Mouse (Mus musculus) embryonic facial prominence, embryonic 14.5 days (tissue): ENCODE results near the gene Troap. TPM values are rescaled to one million over a fixed set of nuclear protein-coding genes. Genes with fewer than 3 reads are reported as not detected.
A peak's percentile ranks its signal among the peaks of the same experiment; 100 is the strongest.

Source experiments
- ATAC-seq: fragments of 200-750 bp; cut with Nextera tagmentation; 2 replicates; pipeline ENCODE4 v1.8.0; 2017; ENCODE audit warnings: low read depth, moderate number of reproducible peaks, moderate TSS enrichment
- DNase-seq: peaks from one replicate; pipeline ENCODE4 v3.0.0-alpha.2; 2015; ENCODE audit warnings: low spot score
- H3K27ac ChIP-seq: fragments of 300-500 bp; sonication (generic); replicated peaks from 2 replicates; pipeline ENCODE4 v1.5.1; 2014; ENCODE audit warnings: low read depth, mild to moderate bottlenecking, low read length, moderate library complexity
- H3K27me3 ChIP-seq: fragments of 300-500 bp; sonication (generic); replicated peaks from 2 replicates; pipeline ENCODE4 v1.6.1; 2014; ENCODE audit warnings: low read length; ENCODE audit not compliant: control insufficient read depth, insufficient read depth
- H3K36me3 ChIP-seq: fragments of 300-500 bp; sonication (generic); 2 replicates; pipeline ENCODE4 v1.6.1; 2014; ENCODE audit warnings: low read length, mixed read lengths; ENCODE audit not compliant: control insufficient read depth, insufficient read depth
- H3K4me1 ChIP-seq: fragments of 300-500 bp; sonication (generic); 2 replicates; pipeline ENCODE4 v1.6.1; 2014; ENCODE audit warnings: antibody characterized with exemption, low read length; ENCODE audit not compliant: control insufficient read depth, insufficient read depth
- H3K4me2 ChIP-seq: fragments of 300-500 bp; sonication (generic); 2 replicates; pipeline ENCODE4 v1.6.1; 2014; ENCODE audit warnings: low read depth, mild to moderate bottlenecking, low read length, moderate library complexity, mixed read lengths
- H3K4me3 ChIP-seq: fragments of 300-500 bp; sonication (generic); 2 replicates; pipeline ENCODE4 v1.5.1; 2014; ENCODE audit warnings: low read depth, mild to moderate bottlenecking, low read length
- H3K9ac ChIP-seq: fragments of 300-500 bp; sonication (generic); 2 replicates; pipeline ENCODE4 v1.6.1; 2014; ENCODE audit warnings: low read depth, mild to moderate bottlenecking, low read length, moderate library complexity, mixed read lengths
- H3K9me3 ChIP-seq: fragments of 300-500 bp; sonication (generic); 2 replicates; pipeline ENCODE4 v1.6.1; 2016; ENCODE audit warnings: low read length; ENCODE audit not compliant: control insufficient read depth
- WGBS: fragments of 180-500 bp; shearing (Covaris S2); extraction: QIAGEN DNeasy Blood & Tissue Kit; methylation state at CpG from one replicate; pipeline ENCODE4 v1.1.7; 2014; 5-methylcytosine and 5-hydroxymethylcytosine counted together
- polyA plus RNA-seq: library from polyadenylated mRNA; unstranded; fragments of >200 nt; fragmentation: Nextera tagmentation; extraction: Ambion mirVana; gene quantifications from 2 replicates; pipeline ENCODE4 v1.2.1, GENCODE M21; 2014

Troap gene
- polyA plus RNA-seq, 1 experiment from 2014 or later, result 15.3 TPM

- Histone ChIP-seq H3K4me2 (no peak overlapping the region), H3K27ac (no peak overlapping the region), H3K9me3 (no peaks in the 10 kb centered on the region), H3K27me3 (no peaks in the 10 kb centered on the region), H3K4me3 (no peak overlapping the region), H3K36me3 (peaks cover 31% of the 10 kb centered on the region), H3K4me1 (peaks cover 14% of the 10 kb centered on the region), H3K9ac (peak overlapping the region; percentile 2)
- 53% methylated on average over 13 of the region's 15 CpGs for WGBS
- DNase-seq (no peak), ATAC-seq (no peak)
These were observed 4.0 kb downstream of the Troap start for GRCm38 (mm10) chr15:99078181-99078910.

- ATAC-seq (no peak), DNase-seq (no peak)
- no peak overlapping the region for H3K27ac ChIP-seq
- no peak overlapping the region for H3K9ac ChIP-seq
- no peak overlapping the region for H3K4me3 ChIP-seq
- peaks cover 9% of the 10 kb centered on the region for H3K4me1 ChIP-seq
- H3K27me3 ChIP-seq, result peaks cover 10% of the 10 kb centered on the region; the same call in 1 of the 2 replicates
- H3K36me3 ChIP-seq, result peaks cover 31% of the 10 kb centered on the region
- H3K4me2 ChIP-seq, result no peak overlapping the region
- WGBS, result 87% methylated on average over 3 of the region's 3 CpGs
- no peaks in the 10 kb centered on the region for H3K9me3 ChIP-seq
These were observed 5.4 kb downstream of the Troap start for GRCm38 (mm10) chr15:99079804-99080203.

DNA sequence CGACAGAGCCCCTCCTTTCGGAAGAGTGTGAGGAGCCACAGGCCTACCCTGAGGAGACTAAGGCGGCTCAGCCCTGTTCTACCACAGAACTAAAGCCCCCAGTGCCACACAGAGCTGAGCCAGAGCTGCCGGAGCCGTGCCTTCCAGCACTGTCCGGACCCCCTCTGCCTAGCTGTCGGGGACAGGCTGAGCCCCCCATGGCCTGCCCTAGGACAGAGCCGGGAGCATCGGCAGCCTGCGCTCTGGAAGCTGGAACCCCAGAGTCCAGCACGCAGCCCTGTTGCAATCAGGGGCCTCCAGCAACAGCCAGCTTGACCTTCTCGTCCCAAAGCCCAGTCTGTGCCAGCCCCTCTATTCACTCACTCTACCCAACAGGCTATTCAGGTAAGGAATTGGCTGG, 7.9 kb downstream of the Troap start:
- 94% methylated on average over 10 of the region's 12 CpGs for WGBS
- Histone ChIP-seq H3K4me1 (no peaks in the 10 kb centered on the region), H3K4me2 (no peak overlapping the region), H3K36me3 (peaks cover 26% of the 10 kb centered on the region), H3K27me3 (peaks cover 35% of the 10 kb centered on the region), H3K9me3 (no peaks in the 10 kb centered on the region), H3K27ac (no peak overlapping the region), H3K4me3 (no peak overlapping the region), H3K9ac (no peak overlapping the region)
- DNase-seq, result no peak
- no peak for ATAC-seq

- WGBS, result 92% methylated on average over 16 of the region's 16 CpGs
- no peaks in the 10 kb centered on the region for H3K4me1 ChIP-seq
- peaks cover 40% of the 10 kb centered on the region for H3K27me3 ChIP-seq
These were observed 8.5 kb downstream of the Troap start for GRCm38 (mm10) chr15:99082840-99083239.

GRCm38 (mm10) chr15:99083258-99083657, 8.9 kb downstream of the Troap start:
- WGBS, result 74% methylated on average over 9 of the region's 9 CpGs

More at GRCm38 (mm10) chr15:99082840-99083239, 8.5 kb downstream of the Troap start:
- H3K4me3 ChIP-seq, result no peak overlapping the region
- no peak overlapping the region for H3K27ac ChIP-seq
- peaks cover 26% of the 10 kb centered on the region for H3K36me3 ChIP-seq
- no peak for DNase-seq
- no peak overlapping the region for H3K4me2 ChIP-seq
- H3K9me3 ChIP-seq, result no peaks in the 10 kb centered on the region
- H3K9ac ChIP-seq, result no peak overlapping the region
- no peak for ATAC-seq

DNA sequence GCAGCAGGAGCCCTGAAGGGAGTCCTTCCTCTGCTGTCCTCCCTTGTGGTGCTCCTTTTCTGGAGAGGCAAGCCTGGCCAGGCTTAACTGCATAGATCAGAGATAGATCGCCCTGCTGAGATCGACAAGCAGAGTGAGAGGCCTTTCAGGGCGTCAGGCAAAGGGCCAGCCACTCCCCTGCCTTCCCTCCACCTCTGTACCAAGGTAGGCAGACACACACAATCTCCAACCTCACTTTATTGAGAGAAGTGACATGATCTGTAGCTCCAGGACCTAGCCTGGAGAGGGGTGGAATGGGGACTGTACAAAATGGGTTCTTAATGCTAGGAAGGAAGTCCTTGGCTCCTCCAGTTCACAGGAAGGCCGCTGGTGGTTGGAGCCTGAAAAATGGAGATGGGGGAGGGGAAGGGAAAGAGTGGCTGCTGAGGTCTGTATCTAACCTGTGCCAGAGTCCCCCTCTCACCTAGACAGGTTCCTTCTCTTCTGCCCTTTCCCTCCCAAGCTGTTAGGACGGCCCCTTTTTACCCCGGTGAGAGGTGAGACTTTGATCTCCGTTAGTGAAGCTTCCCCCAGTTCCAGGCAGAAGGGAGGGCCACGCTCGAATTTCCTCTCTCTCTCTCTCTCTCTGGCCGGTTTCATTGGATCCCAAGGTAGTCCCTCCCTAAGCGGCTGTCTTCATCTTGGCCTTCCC, 9.6 kb downstream of the Troap start:
- Histone ChIP-seq H3K27me3 (peaks cover 52% of the 10 kb centered on the region), H3K4me1 (no peaks in the 10 kb centered on the region), H3K36me3 (peaks cover 19% of the 10 kb centered on the region), H3K9ac (no peak overlapping the region), H3K4me2 (0 out of 2 replicates have a peak overlapping the region, but pooled peaks have one; percentile 7), H3K9me3 (no peaks in the 10 kb centered on the region), H3K27ac (no peak overlapping the region), H3K4me3 (no peak overlapping the region)
- WGBS, result 5% methylated on average over 10 of the region's 11 CpGs
- DNase-seq, result no peak
- ATAC-seq, result no peak

More at GRCm38 (mm10) chr15:99083258-99083657, 8.9 kb downstream of the Troap start:
- H3K4me1 ChIP-seq, result no peaks in the 10 kb centered on the region
- H3K36me3 ChIP-seq, result peaks cover 22% of the 10 kb centered on the region
- H3K9ac ChIP-seq, result no peak overlapping the region
- peaks cover 45% of the 10 kb centered on the region for H3K27me3 ChIP-seq
- H3K4me3 ChIP-seq, result no peak overlapping the region
- no peak overlapping the region for H3K4me2 ChIP-seq
- DNase-seq, result peak; percentile 61
- no peaks in the 10 kb centered on the region for H3K9me3 ChIP-seq
- H3K27ac ChIP-seq, result no peak overlapping the region
- no peak for ATAC-seq

DNA sequence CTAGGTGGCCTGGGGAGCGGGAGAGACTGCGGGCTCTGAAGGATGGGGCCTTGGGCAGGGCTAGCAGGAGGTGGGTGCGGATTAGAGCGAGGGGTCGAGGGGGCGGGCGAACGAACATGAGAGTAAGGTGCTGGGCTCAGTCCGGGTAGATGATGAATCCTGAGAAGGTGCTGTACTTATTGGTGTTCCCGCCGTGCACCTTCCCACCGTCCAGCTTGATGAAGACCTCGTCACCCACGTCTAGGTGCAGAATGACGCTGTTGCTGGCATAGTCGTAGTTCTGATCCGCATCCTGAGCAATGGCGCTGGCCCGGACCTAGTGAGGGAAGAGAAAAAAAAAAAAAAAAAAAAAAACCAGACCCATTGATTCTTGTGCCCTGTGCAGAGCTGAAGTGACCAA, 10.2 kb downstream of the Troap start:
- H3K9ac ChIP-seq, result no peak overlapping the region
- DNase-seq, result no peak

DNA sequence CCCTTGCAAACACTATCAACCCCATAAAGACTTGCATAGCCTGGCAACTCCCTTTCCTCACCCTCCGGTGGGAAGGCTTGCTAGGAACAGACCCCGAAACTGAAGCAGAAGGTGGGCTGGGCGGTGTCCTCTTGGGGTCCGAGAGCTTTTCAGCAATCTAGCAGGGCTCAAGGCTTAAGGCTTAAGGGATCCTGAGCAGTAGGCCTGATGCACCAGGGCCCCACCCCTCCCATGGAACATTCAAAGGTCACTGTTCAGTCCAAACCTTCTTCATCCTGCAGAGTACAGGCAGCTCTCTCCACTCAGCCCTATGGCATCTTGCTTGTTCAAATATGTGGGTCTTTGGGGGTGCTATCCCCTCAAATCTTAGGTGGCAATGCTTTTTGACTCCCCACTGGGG, 11.6 kb downstream of the Troap start:
- no peak overlapping the region for H3K4me2 ChIP-seq
- no peak for DNase-seq
- no peak overlapping the region for H3K4me3 ChIP-seq
- H3K27ac ChIP-seq, result no peak overlapping the region
- ATAC-seq, result no peak
- H3K9ac ChIP-seq, result no peak overlapping the region
- H3K36me3 ChIP-seq, result peaks cover 15% of the 10 kb centered on the region
- H3K9me3 ChIP-seq, result no peaks in the 10 kb centered on the region
- H3K27me3 ChIP-seq, result peaks cover 72% of the 10 kb centered on the region
- 82% methylated on average over 4 of the region's 4 CpGs for WGBS
- no peaks in the 10 kb centered on the region for H3K4me1 ChIP-seq

More for the DNA sequence above, 10.2 kb downstream of the Troap start:
- 0 out of 2 replicates have a peak overlapping the region, but pooled peaks have one; percentile 7 for H3K4me2 ChIP-seq
- no peak for ATAC-seq
- H3K27ac ChIP-seq, result no peak overlapping the region
- H3K27me3 ChIP-seq, result peaks cover 58% of the 10 kb centered on the region
- WGBS, result 11% methylated on average over 19 of the region's 19 CpGs
- no peak overlapping the region for H3K4me3 ChIP-seq
- H3K9me3 ChIP-seq, result no peaks in the 10 kb centered on the region
- H3K4me1 ChIP-seq, result no peaks in the 10 kb centered on the region
- peaks cover 19% of the 10 kb centered on the region for H3K36me3 ChIP-seq
